Mouse (Mus musculus) ES-Bruce4 (cell line): Measurements from ENCODE around the gene Plekha5.

Experiments
- CTCF ChIP-seq: IDR thresholded peaks from one replicate; pipeline ENCODE4 v1.8.1; 2011; ENCODE audit warnings: low read depth, low read length
- EP300 ChIP-seq: IDR thresholded peaks from 2 replicates; pipeline ENCODE4 v1.6.1; 2011; ENCODE audit warnings: low read depth, low read length; ENCODE audit not compliant: insufficient read depth
- POLR2A ChIP-seq: IDR thresholded peaks from one replicate; pipeline ENCODE4 v1.8.1; 2011; ENCODE audit warnings: low read length; ENCODE audit not compliant: insufficient read depth

DNA sequence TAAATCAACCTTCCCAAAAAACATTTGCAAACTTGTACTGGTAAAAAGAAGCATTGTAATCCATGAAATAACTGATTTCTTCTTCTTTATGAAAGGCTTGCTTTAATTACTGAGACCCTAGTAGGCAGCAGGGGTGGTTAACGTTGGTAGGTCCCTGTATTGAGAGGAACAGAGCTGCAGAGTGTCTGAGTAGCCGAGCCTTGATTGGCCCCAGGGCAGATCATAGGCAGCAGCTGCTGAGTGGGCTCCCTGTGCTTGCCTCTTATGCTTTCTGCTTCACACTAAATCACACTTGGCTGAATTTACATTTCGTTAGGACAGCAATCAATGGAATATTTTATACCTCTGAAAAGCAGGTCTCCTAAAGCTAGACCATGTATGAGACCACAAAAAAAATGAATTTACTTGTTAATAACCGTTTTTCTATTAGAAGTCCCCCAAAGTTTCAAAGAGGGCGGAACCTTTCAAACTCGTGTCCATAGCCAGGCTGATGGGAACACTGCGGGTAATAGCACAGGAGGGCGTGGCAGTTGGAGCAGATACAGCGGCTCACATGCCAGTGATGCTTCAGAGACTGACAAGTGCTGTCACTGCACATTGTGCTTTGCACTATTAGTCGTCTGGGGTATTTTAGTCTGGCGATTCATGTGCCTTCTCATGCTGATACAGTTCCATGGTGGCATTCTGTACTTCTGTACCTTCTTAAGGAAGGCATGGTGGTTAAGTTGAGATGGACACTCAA lies 123.5 kb downstream of the Plekha5 start:
- TF ChIP-seq CTCF (no peak), POLR2A (no peak), EP300 (no peak)
